Mouse (Mus musculus) cerebellum, adult (tissue): ENCODE measurements around the gene Ceacam9.

Experiments
- ATAC-seq: cut with Nextera tagmentation; 2 replicates; pipeline ENCODE4 v1.9.2; 2017; ENCODE audit warnings: mild to moderate bottlenecking, moderate library complexity, mixed read lengths; ENCODE audit not compliant: insufficient number of reproducible peaks, low FRiP score, low TSS enrichment

The Ceacam9 gene

DNA sequence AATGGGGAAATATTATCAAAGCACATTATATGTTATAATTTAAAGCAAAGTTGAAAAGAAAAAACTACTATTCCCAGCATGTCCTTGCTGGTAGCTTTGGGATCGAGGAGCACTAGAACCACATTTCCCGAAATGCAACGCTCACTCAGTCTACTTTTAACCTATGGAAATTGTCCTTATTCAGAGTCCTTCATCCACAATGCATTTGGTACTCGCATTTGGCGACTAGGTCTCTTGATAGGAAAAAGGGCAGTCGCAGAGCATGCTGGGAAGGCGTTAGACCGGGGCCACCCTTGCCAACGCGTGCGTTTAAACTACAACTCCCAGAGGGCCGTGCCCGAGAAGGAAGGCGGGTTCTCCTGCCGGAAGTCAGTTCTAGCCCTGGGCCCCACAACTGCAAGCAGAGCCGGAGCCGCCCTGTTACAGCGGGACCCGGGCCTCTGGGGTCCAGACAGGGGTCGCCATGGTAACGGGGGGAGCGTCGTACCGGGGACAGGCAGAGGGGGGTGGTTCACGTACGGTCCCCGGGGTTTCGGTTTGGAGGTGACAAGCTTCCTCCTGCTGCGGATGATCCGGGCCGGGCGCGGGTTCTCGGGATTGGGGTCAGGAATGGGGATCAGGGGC is 16.5 kb downstream of the Ceacam9 start, which contains the start of gene Ap2s1:
TSS of gene Ap2s1 (plus strand) at position 338 of the 624 bp plus-strand sequence.
- ATAC-seq, result peak; percentile 94

GRCm38 (mm10) chr7:16739056-16739604 is 17.4 kb downstream of the Ceacam9 start:
- no peak for ATAC-seq

DNA sequence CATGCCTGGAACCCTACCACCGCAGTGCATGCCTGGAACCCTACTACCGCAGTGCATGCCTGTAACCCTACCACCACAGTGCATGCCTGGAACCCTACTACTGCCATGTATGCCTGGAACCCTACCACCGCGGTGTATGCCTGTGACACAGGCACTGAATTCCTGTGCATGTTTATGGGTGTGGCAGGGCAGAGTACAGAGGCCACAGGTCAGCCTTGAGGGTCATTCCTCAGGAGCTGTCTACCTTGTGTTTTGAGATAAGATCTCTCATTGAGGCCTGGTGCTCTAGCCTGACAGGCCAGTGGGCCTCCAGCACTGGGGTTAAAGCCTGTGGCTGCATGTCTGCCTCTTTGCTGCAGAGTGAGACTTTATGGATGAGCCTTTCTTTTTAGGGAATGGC is 23.6 kb downstream of the Ceacam9 start:
- no peak for ATAC-seq

- no peak for ATAC-seq
Observed at GRCm38 (mm10) chr7:16746093-16746492, 24.4 kb downstream of the Ceacam9 start.

GRCm38 (mm10) chr7:16747656-16748055 is 25.9 kb downstream of the Ceacam9 start:
- no peak for ATAC-seq

DNA sequence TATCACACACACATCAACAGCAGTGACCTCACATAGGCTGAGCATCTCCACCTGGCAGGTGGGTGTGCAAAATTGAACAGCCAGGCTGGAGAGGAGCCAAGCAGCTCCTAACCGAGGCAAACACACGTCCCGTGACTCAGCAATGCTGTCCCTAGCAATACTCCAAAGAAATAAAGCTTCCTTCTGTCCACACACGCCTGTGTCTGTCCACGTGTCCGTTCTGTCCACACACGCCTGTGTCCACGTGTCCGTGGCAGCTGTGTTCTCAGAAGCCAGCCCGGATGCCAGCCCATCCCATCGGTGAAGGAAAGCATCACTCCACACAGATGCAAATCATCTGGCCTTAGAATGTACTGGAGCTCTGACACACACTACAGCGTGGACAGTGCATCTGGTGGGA is 30.3 kb downstream of the Ceacam9 start:
- ATAC-seq, result no peak

DNA sequence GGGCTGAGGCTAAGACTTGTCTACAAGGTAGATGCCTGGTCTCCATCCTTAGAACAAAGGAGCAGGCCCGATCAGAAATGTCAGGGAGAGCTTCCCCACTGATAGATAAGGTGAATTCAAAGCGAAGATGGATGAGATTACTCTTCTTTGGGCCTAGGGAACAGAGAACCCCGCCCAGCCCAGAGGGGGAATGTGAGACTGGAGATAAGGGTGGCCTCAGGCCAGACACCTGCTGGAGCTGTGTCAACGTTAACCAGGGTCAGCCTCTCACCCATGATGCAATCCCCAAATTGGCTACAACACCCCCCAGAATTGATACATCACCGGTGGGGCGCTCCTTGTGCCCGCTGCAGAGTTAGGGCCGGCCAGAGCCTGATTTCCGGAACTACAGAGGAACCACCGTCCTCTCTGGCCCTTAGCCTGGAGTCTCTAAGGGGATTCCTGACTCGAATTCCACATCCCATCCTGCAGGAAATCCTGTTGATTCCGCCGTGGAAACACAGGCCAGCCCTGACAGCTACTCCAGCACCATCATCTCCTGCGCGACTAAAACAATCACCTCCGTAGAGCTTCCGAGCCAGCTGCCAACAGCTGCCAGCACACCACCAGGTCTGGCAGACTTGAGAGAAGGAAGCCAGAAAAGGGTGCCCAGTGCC is 33.8 kb downstream of the Ceacam9 start:
- ATAC-seq, result no peak

- no peak for ATAC-seq
Observed at GRCm38 (mm10) chr7:16758872-16759574, 37.3 kb downstream of the Ceacam9 start.

- no peak for ATAC-seq
Observed at GRCm38 (mm10) chr7:16760292-16760691, 38.6 kb downstream of the Ceacam9 start.

- ATAC-seq, result no peak
Observed at GRCm38 (mm10) chr7:16761005-16761481, 39.3 kb downstream of the Ceacam9 start.

DNA sequence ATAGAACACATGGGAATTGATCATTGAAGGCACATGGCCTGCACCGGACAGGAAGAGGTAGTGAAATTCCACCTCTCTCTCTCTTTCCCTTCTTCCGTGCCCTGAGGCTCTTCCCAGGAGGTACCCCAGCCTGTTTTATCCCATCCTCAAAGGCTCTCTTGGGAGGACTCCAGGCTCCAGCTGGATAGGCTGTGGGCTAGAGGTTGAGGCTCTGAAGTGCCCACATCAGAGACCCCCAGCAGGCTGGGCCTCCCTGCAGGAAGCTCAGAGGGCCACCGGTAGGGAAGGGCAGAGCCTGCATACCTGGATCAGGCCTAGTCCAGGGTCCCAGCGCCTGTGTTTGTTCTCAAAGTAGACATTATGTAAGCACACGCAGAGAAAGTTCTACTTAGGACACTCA is 39.9 kb downstream of the Ceacam9 start:
- ATAC-seq, result no peak

DNA sequence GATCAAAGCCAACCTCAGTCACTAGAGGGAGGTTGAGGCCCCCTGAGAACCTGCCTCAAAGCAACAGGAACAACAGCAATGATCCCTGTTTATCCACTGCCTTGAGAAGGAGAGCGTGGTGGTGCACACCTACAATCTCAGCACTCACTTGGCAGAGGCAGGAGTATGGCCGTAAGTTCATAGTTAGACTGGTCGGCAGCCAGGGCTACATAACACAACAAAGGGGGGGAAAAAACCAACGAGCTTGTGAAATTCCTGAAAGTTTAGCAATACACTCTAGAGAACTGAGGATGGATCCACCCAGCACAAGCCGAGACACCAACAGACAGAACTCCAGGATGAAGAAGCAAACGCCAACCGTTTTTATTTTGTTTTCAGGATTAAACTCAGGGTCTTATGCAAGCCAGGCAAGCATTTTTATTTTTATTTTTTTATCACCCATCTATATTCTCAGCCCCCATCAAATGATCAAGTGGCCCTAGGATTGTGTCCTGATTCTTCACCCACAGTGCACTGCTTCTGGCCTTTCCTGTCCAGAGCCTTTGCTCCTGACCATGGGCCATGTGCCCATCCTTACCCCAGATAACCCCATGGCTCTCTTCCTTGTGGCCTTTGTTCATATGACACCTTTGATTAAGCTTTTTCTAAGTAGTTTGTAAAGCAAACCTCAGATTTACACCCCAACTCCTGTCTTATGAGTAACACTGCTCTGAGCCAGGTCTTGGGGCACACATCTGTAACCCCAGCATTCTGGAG is 41.9 kb downstream of the Ceacam9 start:
- no peak for ATAC-seq

DNA sequence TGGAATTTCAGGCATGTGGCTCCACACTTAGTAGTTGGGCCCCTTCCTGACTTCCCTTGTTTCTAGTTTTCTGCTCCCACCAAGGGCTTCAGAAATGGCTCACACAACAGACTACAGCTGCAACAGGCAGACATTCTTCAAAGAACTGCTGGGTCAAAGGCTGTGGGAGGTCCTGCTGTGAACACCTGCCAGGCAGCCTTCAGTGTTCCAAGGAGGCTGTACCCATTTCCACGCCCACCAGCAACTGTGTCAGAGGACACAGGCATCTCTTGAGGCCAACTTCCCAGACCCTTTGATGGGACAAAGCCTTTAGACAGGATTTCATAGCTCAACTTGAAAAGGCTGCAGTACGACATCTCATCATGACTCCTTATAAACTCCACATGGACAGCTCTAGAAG is 44.7 kb downstream of the Ceacam9 start:
- ATAC-seq, result no peak
